Mouse (Mus musculus): ENCODE measurements around the gene Ncapg.
"Not testable (repeated sequence)": the region's sequence is repeated elsewhere in the genome, so short reads cannot be mapped to it uniquely, and the experiment has no call there.

Gene Ncapg

GRCm38 (mm10) chr5:45669598-45670279, at the start of gene Ncapg:
TSS of gene Ncapg (plus strand) at chr5:45669919.
- peak; percentile 96 to 97 for DNase-seq (ENCODE audit: low read depth in 1 of 2, low spot score in 2 of 2)

GRCm38 (mm10) chr5:45621511-45621910, 48.2 kb upstream of the Ncapg start:
- no peak for DNase-seq (ENCODE audit: low read depth in 1 of 2, low spot score in 2 of 2)

DNA sequence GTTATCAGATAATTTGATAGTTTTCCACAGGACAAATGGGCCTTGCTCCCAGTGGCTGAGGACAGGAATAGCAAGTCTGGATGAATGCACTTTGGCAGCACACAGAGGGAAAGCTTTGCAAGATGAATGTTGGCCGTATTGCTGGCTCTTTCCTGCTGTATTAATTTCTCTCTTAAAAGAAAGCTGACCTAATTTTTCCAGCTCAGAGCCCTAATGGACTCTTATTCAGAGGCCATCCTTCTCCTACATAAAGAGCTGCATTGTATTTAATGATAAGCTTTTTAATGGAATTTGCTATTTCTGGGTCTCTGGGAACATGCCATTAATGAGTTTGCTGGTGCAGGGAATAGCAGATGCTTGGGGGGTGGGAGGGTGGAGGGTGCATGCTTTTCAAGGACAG, 41.9 kb upstream of the Ncapg start:
- DNase-seq (ENCODE audit: low read depth in 1 of 2, low spot score in 2 of 2), result no peak

GRCm38 (mm10) chr5:45629470-45629869, 40.2 kb upstream of the Ncapg start:
- DNase-seq (ENCODE audit: low read depth in 1 of 2, low spot score in 2 of 2), result no peak

GRCm38 (mm10) chr5:45638378-45638777, 31.3 kb upstream of the Ncapg start:
- DNase-seq (ENCODE audit: low read depth in 1 of 2, low spot score in 2 of 2), result no peak

DNA sequence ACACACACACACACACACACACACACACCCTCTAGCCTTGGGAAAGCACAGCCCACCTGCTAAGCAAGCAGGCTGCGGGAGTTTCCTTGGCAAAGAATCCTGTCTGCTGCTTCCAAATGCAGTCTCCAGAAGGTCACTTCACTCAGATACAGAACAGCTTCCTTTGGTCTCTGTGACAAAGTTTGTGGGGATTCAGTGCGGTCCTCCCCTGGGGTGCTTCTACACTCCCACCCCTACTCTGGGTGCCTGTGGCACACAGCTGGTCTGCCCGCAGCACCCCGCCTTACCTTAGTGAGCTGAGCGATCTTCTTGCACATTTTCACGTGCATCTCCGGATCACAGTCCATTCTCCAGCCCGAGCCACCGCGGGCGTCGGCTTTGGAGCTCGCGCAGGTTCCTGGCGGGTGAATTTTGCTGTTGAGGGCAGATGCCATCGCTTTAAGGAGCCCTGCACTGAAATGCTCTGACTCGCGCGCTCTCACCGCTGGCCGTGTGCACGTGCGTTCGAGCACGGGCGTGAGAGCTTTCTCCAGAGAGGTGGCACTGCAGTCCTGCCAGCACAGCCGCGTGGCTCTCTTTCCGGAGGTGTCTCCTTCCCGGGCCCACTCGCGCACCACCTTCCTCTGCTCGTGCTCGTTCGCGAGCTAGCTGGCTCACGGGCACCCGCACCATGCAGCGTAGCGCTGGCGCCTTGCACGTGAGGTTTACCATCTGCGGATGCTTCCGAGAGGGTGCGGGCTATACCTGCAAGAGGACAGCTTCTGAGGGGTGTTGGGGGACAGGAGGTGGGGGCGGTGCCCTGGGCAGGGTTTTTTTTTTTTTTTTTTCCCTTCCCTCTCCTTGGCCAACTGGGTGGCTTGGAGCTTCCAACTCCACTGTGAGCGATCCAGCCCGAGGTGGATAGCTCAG, 30.7 kb upstream of the Ncapg start, which contains the start of gene Fam184b:
TSS of gene Fam184b (minus strand) at position 809 of the 909 bp plus-strand sequence.
- no peak for DNase-seq (ENCODE audit: low read depth in 1 of 2, low spot score in 2 of 2)

GRCm38 (mm10) chr5:45639715-45640092, 30.0 kb upstream of the Ncapg start:
- DNase-seq (ENCODE audit: low read depth in 1 of 2, low spot score in 2 of 2), result no peak

DNA sequence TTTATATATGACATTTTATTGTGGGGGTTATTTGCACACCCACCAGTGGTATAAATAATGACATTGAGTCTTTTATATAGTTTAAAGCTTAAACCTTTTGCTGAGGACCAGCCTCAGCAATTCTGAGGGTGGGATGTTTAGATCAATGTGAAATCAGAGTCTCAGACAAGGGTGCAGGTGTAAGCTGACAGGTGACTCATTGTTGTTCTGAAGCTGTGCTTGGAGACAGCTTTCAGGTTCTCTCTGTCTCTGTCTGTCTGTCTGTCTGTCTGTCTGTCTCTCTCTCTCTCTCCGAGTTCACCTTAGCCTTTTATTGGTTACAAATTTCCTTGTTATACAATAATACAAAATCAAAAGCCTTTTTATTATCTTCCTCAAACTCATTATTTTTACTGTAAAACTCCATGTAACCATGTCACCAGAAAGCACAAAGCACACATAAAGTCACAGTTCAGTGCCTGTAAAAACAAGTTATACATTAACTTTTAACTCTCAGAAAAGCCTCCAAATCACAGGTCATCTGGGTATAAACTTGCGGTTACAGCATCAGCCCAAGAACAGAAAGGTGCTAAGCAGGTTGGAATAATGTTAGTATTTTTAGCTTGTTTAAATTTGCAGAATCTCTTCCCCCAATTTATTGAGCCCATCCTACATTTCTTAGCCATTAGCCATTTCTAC, 18.6 kb upstream of the Ncapg start:
- no peak for DNase-seq (ENCODE audit: low read depth in 1 of 2, low spot score in 2 of 2)

DNA sequence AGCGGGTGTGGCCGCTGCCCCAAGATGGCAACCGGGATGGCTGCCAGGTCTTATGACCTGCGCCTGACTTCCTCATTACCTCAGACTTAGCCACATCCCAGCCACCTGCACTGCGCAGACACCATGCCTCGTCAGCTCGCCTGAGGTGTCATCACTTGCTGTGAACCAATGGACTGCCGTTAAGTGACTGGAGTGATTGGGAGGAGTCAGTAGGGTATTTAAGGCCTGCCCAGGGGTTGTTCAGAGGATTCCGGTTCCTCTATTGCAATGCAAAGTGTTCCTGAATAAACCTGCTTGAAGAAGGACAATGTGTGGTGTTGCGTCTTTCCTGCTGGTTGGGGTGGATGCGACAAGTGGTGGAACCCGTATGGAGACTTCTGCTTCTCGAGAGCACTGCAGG, 11.3 kb upstream of the Ncapg start:
- DNase-seq (ENCODE audit: low read depth in 1 of 2, low spot score in 2 of 2), result not testable (repeated sequence)

DNA sequence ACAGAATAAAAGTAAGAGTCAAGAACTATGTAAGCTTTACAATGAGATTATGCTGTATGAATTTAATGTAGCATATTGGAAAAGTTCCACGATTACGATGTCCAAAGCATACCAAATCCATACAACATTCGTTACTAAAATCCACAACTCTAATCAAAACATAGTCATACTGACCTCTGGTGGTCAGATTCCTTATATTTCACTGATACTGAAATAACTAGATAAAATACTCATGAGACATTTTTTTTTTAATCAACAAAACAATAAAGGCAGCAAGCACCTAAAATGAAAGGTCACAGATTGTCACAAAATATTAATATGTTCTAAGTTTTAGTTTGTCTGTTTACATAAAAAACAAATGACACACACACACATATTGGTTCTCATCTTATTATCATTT, 1.4 kb upstream of the Ncapg start:
- DNase-seq (ENCODE audit: low read depth in 1 of 2, low spot score in 2 of 2), result no peak

DNA sequence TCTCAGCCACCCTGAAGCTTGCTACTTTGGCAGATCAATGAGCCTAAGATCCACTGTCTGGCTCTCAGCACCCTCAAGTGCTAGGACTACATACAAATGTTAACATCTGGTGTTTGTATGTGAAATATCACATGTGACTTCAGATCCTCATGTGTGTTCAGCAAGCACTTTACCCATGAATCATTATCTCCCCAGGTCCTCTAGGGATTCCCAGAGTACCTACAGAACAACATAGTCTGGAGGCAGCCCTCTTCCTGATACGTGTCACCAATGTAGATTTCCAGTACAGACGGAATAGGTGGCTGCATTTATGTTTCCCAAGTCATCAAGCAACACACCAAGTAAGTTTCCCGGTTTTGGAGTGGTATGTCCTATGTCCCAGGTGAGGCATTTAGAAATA, 888 bp upstream of the Ncapg start:
- no peak for DNase-seq (ENCODE audit: low read depth in 1 of 2, low spot score in 2 of 2)

DNA sequence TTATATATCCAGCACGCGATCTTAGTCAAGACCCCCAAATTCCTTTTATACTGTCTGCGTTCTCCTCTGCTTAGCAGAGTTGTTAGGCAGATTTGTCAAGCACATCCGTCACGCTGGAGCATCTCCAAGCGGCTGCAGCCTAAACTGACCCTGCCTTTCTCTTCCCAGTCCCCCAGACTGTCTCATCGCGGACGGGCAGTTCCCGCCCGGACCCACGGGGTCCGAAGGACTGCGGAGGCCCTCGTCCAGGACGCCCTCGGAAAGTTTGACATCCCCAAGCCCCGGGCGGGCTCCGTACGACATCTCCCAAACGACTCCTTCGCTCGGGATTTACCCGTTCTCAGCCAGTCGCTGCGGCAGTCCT, 503 bp upstream of the Ncapg start:
- peak in 1 of 2 experiments; percentile 5 for DNase-seq (ENCODE audit: low read depth in 1 of 2, low spot score in 2 of 2)

DNA sequence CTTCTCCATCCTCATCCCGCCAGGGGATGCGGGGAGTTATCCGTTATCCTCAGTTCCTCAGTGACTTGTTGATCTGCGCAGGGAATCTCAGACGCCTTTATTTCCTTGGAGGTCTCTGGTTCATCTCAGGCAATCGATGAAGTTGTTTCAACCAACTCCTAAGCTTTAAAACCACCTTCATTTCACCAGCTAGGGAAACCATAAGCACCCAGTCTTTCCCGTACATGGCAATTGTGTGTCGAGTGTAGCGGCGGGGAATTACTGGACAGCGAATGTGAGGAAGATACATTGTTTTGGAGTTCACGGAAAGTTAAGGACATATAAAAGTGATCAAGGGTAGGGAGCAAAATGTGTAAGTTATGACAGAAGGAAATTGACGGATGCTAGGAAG, 556 bp downstream of the Ncapg start:
- DNase-seq (ENCODE audit: low read depth in 1 of 2, low spot score in 2 of 2), result no peak

DNA sequence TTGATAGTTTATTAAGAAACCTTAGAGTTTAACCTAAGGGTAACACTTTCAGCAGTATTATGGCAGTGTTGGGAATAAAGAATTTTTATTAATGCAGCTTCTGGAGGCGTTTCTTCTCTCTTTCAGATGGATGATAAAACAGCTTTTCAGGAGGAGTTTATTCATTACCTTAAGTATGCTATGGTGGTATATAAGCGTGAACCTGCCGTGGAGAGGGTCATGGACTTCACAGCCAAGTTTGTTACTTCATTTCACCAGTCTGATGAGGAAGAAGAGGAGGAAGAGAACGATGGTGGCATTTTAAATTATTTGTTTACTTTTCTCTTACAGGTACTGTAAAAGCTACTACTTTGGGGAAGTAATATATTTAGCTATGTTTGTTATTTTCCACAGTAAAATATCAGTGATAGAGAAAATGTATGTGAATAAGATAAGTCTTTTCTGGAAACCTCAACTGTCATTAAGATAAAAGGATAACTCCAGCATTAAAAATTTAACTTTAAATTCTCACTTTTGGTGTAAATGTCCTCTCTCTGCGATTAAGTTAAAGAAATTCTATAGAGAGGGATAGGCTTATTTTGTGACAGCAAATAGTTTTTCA, 1.3 kb downstream of the Ncapg start:
- no peak for DNase-seq (ENCODE audit: low read depth in 1 of 2, low spot score in 2 of 2)

- no peak for DNase-seq (ENCODE audit: low read depth in 1 of 2, low spot score in 2 of 2)
These were observed 5.3 kb downstream of the Ncapg start for GRCm38 (mm10) chr5:45675032-45675431.

DNA sequence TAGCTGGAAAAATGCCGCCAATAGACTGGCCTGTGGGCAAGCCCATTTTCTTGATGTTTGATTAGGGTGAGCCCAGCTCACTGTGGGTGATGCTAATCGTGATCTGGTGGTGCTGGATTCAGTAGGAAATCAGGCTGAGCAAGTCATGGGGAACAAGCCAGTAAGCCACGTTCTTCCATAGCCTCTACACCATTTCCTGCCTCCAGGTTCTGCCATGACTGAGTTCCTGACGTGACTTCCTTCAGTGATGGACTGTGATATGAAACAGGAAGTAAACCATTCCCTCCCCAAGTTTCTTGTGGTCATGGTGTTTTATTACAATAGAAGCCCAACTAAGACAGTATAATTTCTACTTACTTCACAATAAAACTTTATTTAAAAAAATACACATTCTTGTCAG, 7.9 kb downstream of the Ncapg start:
- no peak for DNase-seq (ENCODE audit: low read depth in 1 of 2, low spot score in 2 of 2)

- DNase-seq (ENCODE audit: low read depth in 1 of 2, low spot score in 2 of 2), result no peak
These were observed 10.2 kb downstream of the Ncapg start for GRCm38 (mm10) chr5:45679955-45680354.

DNA sequence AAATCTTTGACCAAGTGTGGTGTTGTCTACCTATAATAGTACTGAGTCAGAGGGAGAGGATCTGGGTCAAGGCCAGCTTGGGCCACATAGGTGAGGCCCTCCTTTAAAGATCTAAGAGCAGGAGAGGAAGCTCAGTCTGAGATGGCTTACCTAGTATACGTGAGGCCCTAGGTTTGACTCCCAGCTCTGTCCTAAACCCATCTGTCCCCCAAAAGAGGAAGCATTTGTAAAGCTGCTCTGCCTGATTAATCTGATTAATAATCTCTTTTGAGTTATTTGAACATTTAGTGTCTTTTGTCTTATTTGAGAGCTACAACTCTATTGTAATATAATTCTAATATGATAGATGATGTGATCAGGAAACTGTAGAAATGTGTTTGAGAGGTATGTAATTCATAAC, 13.7 kb downstream of the Ncapg start:
- DNase-seq (ENCODE audit: low read depth in 1 of 2, low spot score in 2 of 2), result no peak

DNA sequence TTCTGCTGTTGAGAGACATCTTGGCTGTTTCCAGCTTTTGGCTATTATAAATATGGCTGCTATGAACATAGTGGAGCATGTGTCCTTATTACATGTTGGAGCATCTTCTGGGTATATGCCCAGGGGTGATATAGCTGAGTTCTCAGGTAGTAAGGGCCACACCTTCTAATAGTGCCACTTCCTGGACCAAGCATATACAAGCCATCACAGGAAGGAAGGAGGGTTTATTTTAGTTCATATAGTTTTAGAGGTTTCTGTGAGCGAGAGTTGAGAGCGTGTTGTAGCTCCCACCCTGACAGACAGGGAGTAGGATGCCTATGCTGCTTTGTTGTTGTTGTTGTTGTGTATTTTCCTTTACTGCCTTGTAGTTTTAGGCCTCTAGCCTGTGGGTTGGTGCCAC, 15.5 kb downstream of the Ncapg start:
- DNase-seq (ENCODE audit: low read depth in 1 of 2, low spot score in 2 of 2), result no peak

DNA sequence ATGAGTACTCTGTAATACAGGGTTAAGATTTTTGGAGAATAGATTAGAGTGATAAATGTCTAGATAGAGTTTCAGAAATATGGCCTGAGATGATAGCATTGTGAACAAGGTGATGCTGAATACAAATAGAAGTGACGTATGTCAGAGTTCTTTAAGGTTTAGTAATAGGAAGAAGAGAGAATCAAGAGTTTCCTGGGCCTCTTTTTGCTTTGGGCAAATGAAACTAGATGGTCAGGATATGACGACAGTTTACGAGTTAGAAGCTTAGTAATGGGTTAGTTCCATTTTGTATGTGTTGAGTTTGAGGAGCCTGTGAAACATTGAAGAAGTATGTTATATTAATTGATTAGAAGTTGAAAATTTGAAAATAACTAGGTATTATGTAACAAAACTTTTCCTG, 16.5 kb downstream of the Ncapg start:
- DNase-seq (ENCODE audit: low read depth in 1 of 2, low spot score in 2 of 2), result no peak

DNA sequence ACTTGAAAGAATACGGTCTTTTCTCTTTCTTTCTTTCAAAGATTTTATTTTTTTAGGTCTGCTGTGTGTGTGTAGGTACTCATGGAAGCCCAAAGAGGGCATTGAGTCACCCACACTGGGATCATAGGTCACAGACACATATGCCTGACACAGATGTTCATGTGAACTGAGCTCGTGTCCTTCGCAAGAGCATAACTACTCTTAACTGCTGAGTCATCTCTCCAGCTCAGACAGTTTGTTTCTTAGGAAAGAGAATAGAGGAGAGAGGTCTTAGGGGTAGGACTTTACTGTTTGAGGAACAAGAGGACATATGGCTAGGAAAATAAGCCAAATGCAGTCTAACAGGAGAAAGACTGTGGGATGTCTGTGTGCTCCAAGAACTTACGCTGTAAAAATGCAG, 19.4 kb downstream of the Ncapg start:
- DNase-seq (ENCODE audit: low read depth in 1 of 2, low spot score in 2 of 2), result no peak

GRCm38 (mm10) chr5:45690802-45691201, 21.1 kb downstream of the Ncapg start:
- no peak for DNase-seq (ENCODE audit: low read depth in 1 of 2, low spot score in 2 of 2)
